Mouse (Mus musculus) adrenal gland, postnatal 14 days (tissue): ENCODE measurements around the gene Supt5. TPM values are rescaled to one million over a fixed set of nuclear protein-coding genes. Genes with fewer than 3 reads are reported as not detected.

Experiments used
- DNase-seq: peaks from one replicate; pipeline ENCODE4 v3.0.0; 2021; ENCODE audit warnings: mixed read lengths
- total RNA-seq: library from RNA; stranded (reverse); gene quantifications from 2 replicates; pipeline ENCODE4 v1.2.3, GENCODE M21; 2021

Gene Supt5
- total RNA-seq, 1 experiment from 2014 or later: 122 TPM

DNA sequence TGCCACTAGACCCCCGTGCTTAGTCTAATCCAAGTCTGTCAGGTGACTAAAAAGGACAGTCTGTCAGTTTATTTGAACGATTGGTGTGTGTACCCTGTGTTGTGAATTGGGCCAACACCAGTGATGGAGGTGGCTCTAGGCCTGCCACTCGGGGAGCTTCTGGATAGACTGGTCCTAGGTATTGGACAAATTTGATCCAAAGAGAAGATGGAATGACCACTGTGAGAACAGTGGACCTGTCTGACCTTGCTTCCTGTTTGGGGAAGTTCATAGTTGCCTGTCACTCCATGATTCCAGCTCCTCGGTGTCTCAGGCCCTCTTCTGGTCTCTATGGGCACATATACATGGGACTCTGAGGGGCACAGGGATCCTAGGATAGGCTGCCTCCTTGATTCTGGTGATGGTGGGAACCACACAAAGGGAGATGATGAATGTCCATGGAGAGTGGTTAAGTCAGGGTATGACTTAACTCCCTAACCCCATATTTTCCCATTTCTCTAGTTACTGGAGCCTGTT, 13.2 kb upstream of the Supt5 start:
- DNase-seq: no peak

DNA sequence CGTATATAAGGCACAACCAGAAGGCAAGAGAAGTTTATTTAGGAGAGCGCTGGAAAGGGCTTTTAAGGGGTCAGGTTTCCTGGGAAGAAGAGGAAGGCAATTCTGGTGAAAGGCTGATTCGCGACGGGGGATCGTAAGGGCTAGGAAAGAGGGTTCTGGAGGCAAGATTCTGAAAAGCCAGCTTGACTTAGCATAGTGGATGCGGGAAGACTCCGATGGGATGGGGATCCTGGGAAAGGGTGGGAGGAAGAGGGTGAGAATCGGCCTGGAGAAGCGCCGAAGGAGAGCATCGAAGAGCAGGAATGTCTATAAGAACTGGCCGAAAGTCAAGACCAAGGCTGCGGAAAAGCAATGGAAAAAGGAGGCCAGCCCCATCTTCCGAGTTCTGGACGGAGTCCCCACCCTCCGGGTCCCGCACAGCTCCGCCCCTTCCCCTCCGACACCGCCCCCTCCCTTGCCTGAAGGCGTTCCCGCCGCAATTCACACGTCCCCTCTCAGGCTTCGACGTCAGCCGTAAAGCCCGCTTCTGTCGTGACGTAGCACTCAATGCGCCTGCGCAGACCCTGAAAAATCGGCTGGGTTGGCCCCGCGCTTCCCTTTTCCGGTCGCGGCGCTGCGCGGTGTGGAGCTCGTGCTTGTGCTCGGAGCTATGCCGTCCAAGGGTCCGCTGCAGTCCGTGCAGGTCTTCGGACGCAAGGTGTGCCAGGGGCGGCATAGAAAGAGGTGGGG, 11.8 kb upstream of the Supt5 start, which contains the start of gene Rps16:
Rps16 (plus strand) TSS at position 498 of the 729 bp plus-strand sequence.
- peak; percentile 100 for DNase-seq

DNA sequence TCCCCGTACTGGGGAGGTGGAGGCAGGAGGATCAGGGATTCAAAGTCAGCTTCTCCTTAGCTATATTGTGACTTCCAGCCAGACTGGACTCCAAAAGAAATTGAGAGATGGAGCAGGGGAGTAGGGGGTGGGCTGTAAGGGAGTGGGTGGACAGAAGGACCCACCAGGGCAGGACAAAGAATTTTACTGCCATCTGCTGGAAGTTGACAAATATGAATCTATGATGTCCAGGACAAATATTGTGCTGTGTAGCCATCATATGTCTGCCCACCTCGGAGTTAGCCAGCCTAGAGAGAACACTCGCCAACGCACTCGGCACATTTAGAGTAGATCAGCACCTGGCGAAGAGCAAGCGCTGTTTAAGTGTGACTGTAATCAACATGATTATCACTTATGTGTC, 10.1 kb upstream of the Supt5 start:
- no peak for DNase-seq

DNA sequence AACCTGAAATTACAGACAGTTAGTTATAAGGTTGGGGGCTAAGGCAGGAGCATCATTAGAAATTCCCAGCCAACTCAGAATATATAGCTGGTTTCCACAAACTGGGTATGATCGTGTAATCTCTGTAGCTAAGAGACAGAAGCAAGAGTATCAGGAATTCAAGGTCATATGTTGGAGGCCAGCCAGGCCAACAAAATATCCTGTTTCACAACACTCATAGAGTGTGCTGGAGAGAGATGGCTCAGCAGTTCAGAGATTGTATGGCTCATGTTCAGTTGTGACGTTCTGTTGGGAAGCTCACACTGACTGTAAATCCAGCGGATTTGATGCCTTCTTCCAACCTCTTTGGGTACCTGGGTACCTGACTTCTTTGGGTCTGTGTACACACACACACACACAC, 9.2 kb upstream of the Supt5 start:
- peak; percentile 85 for DNase-seq

DNA sequence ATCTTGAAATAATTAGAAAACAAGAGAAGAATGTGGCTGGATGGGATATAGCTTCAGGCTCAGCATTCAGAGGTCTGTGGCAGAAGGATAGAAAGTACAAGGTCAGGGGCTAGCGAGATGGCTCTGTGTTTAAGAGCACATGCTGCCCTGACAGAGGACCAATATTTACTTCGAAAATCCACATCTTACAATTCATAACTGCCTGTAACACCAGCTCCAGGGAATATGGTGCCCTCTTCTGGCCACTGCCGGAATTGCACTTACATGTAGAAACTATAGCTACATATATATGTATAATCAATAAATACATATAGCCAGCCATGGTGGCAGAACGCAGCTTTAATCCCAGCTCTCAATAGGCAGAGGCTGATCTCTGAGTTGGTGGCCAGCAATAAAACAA, 6.1 kb upstream of the Supt5 start:
- peak; percentile 71 for DNase-seq

DNA sequence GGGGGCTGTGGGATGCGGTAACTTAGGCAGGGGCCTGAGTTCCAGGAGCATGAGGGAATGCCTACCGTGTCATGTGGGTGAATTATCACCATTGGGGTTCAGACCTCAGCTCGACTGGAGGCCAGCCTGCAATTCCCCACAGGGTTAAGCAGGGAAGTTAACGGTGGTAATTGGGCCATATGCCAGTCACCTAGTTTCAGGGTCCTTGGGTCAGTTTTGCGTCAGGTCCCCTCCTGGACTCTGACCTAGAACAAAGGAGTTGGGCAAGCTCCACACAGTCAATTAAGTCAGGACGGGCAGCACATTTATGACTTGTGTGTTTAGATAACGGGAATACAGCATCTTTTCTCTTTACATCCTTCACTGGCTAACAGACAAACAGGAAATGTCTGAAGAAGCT, 2.8 kb upstream of the Supt5 start:
- DNase-seq: peak; percentile 55

DNA sequence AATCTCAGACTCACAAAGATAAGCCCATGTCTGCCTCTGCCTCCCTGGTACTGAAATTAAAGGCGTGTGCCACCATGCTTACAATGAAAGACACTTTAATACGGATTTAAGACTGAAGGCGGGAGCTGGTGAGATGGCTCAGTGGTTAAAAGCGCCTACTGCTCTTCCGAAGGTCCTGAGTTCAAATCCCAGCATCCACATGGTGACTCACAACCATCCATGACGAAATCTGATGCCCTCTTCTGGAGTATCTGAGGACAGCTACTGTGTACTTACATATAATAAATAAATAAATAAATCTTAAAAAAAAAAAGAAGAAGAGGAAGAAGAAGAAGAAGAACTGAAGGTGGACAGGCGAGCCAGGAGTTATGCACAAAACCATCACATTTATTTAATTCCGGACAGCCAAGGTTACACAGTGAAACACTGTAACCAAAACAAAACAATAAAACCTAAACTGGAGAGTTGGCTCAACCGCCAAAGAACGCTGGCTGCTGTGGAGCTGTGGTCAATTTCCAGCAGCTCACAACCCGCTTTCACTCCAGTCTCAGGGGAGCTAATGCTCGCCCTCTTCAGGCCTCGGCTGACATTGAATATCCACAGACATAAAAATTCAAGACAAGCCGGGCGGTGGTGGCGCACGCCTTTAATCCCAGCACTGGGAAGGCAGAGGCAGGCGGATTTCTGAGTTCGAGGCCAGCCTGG, 819 bp upstream of the Supt5 start:
- peak; percentile 82 for DNase-seq

DNA sequence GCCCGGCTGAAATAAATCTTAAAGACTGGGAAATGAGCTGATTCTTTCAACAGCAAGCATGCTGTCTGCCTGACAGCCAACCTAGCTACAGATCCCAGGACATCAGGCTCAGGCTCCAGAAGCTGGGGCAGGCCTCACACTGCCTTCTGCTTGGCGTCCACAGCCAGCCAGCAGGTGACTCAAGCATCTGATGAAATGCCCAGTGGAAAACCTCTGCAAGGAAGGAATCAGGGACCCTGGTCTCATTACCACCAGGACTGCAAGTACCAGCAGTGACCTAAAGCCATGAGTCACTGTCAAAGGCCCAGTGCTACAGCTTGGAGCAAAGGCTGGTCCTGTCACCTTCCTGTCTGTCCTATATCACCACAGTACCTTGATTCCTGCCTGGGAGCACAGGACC, 3.1 kb downstream of the Supt5 start:
- peak; percentile 52 for DNase-seq

DNA sequence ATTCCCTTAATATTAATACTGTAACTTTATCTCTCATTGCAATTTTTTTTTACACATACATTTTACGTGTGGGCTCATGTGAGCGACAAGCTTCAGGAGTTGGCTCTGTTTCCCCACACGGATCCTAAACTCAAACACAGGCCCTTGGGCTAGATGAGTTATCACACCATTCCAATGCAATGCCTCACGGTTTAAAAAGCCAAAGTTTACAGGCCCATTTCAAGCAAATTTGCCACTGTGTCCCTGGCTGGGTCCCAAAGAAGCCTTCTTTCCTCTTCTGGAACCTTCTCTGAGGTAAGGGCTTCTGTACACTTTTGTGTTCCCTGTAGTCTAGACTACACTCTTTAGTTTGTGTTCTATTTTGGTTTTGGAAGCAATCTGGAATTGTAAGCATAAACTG, 4.0 kb downstream of the Supt5 start:
- no peak for DNase-seq

DNA sequence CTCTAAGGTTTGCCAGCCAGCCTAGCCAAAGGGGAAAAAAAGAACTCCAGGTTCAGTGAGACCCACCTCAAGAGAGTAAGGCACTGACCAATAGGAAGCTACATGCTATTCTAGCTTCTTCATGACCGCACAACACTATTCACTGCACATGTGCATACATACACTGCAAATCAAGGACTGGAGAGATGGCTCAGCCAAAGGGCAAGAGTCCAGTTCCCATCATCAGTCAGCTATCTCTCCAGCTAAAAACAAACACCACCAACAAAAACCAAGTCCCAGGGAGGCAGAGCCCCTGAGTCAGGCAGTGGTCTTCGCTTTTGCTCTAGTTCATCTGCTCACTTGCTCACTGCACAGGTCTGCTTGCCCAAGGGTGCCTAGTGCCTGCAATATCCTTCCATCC, 10.3 kb downstream of the Supt5 start:
- DNase-seq: no peak

DNA sequence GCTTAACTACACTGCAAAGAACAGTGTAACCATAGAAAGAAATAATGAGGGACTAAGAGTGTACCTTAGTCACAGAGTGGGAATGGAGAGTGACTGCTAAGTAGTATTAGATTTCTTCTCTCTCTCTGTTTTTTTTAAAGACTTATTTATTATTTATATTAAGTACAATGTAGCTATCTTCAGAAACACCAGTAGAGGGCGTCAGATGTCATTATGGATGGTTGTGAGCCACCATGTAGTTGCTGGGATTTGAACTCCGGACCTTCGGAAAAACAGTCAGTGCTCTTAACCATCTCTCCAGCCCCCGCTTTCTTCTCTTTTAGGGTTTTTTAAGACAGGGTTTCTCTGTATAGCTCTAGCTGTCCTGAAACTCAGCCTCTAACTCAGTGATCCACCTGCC, 12.1 kb downstream of the Supt5 start:
- DNase-seq: no peak

DNA sequence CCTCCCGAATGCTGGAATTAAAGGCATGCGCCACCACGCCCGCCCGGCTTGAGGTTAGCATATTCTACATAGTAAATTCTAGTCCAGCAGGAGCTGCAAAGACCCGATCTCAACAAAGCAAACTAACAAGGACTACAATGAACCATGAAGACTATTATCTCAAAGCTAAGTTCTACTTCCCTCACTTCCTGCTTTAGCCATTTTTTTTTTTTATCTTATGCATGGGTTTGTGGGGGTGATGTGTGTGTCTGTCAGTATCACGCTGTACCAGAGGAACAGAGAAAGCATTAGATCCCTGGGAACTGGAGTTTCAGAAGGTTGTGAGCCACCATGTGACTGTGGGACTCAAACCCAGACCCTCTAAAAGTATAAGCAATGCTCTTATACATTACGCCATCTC, 13.3 kb downstream of the Supt5 start:
- no peak for DNase-seq

DNA sequence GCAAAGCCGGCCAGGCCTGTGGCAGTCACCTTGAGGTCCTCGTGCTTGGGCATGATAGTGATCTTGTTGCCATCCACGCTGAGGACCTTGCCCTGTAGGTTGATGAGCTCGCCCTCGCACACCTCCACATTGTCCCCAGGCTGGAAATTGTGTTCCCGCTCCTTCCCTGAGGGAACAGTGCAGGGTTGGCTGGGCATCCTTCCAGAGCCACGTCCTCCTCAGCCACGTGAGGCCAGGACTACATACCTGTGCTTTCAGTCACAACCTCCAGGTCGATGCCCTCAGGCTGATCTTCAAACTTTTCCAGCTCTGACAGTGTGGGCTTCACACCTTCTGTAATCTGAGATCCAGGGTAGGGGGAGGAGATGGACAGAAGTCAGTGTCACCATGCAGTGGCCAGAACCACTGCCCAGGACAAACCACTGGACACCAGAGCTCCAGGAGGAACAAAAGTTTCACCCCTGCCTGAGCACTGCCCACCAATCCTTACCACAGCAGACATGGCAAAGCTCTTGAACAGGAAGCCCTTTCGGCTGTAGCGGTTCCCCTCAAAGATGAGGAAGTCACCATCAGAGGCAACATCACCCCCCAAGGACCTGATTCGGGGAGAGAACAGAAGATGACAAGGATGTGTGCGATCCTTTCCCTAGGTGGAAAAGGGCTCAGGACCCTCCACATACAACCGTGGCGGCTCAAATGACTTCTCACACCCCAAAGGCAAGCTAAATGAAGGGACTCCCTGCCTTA, 16.4 kb downstream of the Supt5 start:
- no peak for DNase-seq

DNA sequence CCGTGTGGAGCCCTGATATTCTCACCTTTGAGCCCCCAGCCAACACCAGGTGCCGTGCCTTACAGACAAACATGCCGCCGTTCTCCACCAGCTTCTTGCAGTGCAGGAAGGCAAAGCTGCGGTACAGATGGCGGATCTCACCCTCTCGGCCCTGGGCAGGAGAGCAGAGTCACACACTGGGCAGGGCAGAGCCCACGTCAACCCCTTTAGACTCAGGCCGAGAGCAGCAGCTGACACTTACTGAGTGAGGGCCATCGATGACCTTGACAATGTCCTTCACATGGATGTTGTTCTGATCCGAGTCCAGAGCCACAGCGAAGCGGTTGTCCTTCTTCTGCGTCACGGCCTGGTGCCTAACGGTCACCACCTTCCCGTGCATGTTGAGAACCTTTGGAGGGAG, 19.8 kb downstream of the Supt5 start:
- peak; percentile 74 for DNase-seq

DNA sequence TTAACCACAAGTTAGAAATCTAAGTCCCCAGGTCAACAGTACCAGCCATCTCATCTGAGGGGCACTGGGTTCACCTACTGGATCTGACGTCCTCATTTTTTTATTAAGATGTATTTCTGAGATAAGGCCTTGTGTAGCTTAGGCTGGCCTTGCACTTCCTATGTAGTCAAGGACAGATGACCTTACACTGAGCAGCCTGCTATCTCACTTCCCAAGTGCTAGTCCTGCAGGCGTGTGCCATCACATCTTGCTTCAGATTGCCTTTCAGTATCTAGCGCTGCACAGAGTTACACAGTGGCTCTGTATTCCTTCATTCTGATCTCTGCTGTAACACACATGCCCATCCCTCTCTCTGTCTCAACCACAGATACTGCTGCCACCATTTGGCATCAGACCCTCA, 20.5 kb downstream of the Supt5 start:
- DNase-seq: no peak

DNA sequence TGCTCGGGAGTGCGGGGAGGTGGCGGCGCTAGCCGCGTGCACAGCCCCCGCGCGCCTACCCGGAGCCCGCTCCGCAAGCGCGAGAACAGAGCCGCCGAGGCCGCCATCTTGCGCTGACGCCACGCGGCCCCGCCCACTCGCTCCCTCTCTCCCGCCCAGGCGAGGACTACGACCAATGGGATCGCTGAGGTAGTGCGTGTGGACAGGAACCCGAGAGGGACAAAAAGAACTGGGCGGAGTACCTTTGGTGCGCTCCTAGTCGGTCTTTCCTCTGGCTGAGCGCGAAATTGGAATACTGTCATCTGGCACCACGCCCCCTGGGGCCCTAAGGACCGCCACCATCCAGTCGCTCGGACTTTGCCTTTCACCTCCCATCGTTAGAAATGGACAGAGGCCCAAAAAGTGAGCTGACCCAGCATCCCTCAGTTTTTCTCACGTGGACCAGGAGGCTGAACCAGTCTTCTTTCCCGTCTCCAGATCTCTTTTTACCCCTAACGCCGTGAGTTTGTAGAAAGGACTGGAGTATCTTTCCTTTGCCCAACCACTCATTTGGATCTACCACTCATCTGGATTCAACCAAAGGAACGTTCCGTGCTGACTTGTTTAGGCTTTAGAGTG, 26.5 kb downstream of the Supt5 start, which contains the start of gene Timm50:
Timm50 (minus strand) TSS at position 147 of the 618 bp plus-strand sequence.
- DNase-seq: peak; percentile 99

DNA sequence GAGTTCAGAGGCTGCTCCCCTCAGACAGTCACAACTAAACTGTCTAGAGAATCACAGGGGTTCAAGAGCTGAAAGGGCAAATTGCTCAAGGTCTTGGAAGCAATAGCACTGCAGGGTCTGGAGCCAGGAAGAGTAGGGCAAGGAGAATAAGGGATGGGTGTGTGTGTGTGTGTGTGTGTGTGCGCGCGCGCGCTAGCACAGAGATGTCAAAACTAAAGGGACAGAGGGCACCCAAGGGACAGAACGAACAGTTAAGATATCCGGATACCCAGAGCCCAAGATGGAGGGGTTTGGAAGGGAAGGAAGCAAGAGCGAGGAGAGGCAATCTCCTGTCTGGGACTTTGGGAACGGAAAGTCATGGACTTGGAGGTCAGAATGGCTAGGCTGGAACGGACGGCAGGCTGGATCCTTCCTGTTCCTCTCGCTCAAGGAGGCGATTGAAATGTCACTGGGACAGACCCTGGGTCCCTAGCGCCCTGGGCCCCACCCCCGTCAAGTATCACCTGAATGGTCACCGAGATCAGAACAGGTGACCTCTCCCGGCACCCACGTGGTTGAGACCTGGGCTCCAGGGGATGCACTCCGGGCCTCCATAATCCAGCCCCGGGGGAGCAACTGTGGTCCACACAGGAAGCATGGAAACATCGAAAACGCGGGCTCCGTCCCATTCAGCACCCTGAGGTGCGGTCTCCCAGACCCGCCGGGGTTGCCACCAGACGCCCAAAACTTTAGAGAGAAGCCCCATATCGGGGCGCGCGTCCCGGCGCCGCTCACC, 27.2 kb downstream of the Supt5 start:
- DNase-seq: peak; percentile 35

DNA sequence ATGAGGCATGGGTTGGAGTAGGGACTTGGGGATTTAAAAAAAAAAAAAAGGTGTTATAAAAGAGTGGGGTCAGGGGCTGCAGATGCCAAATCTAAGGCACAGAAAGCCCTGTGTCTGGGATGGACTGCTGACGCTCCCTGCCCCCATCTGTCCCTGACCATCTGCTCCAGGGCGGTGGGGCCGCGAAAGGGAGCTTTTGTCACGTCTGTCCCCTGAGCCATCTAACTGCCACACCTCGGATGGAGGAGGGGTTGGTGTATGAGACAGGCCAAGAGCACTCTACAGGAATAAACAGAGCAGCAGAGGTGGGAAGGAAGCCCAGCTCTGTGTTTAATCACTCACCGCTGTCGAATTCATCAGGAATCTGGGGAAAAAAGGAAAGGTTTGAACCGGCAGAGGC, 28.8 kb downstream of the Supt5 start:
- DNase-seq: no peak

DNA sequence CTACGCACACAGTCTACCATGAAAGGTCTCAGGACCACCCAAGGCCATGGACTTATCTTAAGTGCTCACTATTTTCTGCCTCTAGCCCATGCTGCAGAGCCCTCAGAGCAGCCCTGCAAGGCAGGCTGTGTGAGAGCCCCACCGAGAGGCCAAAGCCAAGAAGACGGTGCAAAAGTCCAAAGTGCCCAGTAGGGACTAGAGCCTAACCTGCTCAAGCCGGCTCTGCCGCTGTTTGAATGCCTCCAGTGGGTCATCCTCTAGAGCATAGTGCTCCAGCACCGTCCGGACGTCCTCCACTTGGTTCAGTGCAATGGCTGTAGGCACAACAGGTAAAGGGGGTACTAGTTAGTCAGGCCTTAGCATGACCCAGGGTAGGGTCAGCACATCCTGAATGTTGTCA, 32.3 kb downstream of the Supt5 start:
- DNase-seq: no peak

DNA sequence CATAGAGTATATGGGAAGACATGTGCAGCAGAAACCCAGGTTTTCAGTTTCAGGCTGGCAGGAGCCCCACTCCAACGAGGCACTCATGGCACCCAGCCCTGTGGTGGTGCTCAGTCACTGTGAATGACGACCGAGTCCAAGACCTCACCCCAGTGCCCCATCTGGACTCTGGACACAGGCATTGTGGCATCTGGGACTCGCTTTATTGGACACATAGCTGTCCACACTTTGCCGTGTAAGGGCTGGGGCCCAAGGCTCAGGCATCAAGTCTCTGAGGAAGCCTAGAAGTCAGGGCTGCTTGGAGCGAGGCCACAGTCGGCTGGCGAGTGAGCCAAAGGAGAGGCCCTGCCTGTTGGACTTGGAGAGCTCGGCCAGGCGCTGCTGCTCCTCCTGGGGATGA, 32.9 kb downstream of the Supt5 start:
- peak; percentile 68 for DNase-seq

DNA sequence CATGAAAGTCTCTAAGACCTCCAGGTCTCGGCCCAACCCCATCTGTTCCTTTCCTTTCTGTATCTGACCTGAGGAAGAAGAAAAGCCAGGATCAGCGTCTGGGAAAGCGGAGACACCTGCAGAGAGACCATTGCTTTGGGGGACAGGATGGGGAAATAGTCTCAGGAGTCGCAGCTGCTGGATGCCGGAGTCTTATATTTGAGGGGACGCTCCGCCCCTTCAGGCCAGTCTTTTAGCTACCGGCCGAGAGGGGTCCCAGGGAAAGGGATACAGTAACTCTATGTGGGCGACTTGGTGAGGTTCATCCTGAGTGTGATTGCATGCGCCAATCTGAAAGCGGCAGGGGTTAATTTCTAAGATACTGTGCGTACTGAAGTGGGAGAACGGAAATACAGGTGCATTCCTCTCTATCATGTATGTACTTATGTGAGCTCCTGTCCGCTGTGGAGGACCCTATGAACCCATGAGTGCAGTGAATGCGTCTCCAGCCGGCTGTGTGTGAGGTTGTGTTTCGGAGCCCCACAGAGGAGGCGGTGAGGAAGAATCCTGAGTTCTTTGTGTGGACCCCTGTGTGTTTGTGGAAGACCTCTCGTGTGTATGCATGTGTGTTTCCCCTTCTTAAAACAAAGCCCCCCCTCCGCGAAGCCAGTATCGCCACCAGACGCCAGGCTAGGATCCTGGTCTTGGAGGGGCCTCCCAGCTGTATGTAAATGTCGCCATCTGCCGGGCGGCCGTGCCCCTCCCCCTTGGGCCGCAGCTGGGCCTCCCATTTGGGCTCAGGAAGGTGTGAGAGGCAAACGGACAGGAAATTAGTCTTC, 36.7 kb downstream of the Supt5 start, which contains the start of gene Dll3:
Dll3 (minus strand) TSS at position 623 of the 818 bp plus-strand sequence.
- DNase-seq: peak; percentile 73
